Mouse (Mus musculus) lung, postnatal 0 days (tissue): Measurements from ENCODE around the gene Gm37240.

ENCODE experiments used
- CTCF ChIP-seq: IDR thresholded peaks from 2 replicates; pipeline ENCODE4 v1.5.1; 2016; ENCODE audit warnings: antibody characterized with exemption, mild to moderate bottlenecking
- EP300 ChIP-seq: IDR thresholded peaks from 2 replicates; pipeline ENCODE4 v1.6.1; 2016; ENCODE audit warnings: antibody characterized with exemption, mild to moderate bottlenecking, control low read depth

DNA sequence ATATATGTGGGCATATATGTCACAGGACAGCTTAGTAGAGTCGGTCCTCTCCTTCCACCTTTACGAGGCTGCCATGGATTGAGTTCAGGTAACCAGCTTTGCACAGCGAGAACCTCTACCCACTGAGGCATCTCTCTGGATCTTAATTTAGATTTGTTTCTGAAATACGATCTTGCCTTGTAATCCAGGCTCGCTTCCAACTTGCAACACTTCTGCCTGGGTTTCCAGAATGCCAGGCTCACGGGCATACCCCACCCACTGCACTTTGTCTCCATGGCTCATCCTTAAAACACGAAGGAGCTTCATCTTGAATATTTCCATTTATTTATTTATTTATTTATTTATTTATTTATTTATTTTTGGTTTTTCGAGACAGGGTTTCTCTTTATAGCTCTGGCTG, 202.0 kb downstream of the Gm37240 start:
- TF ChIP-seq CTCF = no peak
- no peak for TF ChIP-seq EP300
